Mouse (Mus musculus) intestine, embryonic 16.5 days (tissue): ENCODE results near the gene Frs2. TPM values are rescaled to one million over a fixed set of nuclear protein-coding genes. Genes with fewer than 3 reads are reported as not detected.
"Not testable (repeated sequence)": the region's sequence is repeated elsewhere in the genome, so short reads cannot be mapped to it uniquely, and the experiment has no call there.

Experiments used
- ATAC-seq: fragments of 200-750 bp; cut with Nextera tagmentation; 2 replicates; pipeline ENCODE4 v1.8.0; 2017; ENCODE audit warnings: moderate TSS enrichment, moderate library complexity
- H3K27ac ChIP-seq: fragments of 300-500 bp; sonication (generic); 2 replicates; pipeline ENCODE4 v1.5.1; 2014; ENCODE audit warnings: mild to moderate bottlenecking, low read length
- H3K27me3 ChIP-seq: fragments of 300-500 bp; sonication (generic); replicated peaks from 2 replicates; pipeline ENCODE4 v1.6.1; 2014; ENCODE audit warnings: low read length, control low read depth, mixed read lengths; ENCODE audit not compliant: control insufficient read depth, insufficient read depth
- H3K36me3 ChIP-seq: fragments of 300-500 bp; sonication (generic); 2 replicates; pipeline ENCODE4 v1.6.1; 2014; ENCODE audit warnings: low read length, control low read depth; ENCODE audit not compliant: control insufficient read depth, insufficient read depth
- H3K4me1 ChIP-seq: fragments of 300-500 bp; sonication (generic); 2 replicates; pipeline ENCODE4 v1.6.1; 2014; ENCODE audit warnings: low read length, control low read depth, mixed read lengths; ENCODE audit not compliant: control insufficient read depth, insufficient read depth
- H3K4me2 ChIP-seq: fragments of 300-500 bp; sonication (generic); 2 replicates; pipeline ENCODE4 v1.6.1; 2014; ENCODE audit warnings: low read depth, low read length, control low read depth
- H3K4me3 ChIP-seq: fragments of 300-500 bp; sonication (generic); 2 replicates; pipeline ENCODE4 v1.5.1; 2014; ENCODE audit warnings: mild to moderate bottlenecking, low read length
- H3K9ac ChIP-seq: fragments of 300-500 bp; sonication (generic); 2 replicates; pipeline ENCODE4 v1.6.1; 2014; ENCODE audit warnings: low read depth, low read length
- H3K9me3 ChIP-seq: fragments of 300-500 bp; sonication (generic); 2 replicates; pipeline ENCODE4 v1.6.1; 2016; ENCODE audit warnings: low read length, control low read depth; ENCODE audit not compliant: control insufficient read depth
- WGBS: fragments of 180-500 bp; shearing (Covaris S2); extraction: QIAGEN DNeasy Blood & Tissue Kit; methylation state at CpG from one replicate; pipeline ENCODE4 v1.1.7; 2014; 5-methylcytosine and 5-hydroxymethylcytosine counted together
- polyA plus RNA-seq: library from polyadenylated mRNA; unstranded; fragments of >200 nt; fragmentation: Nextera tagmentation; extraction: Ambion mirVana; gene quantifications from 2 replicates; pipeline ENCODE4 v1.2.1, GENCODE M21; 2015

Frs2 gene
- polyA plus RNA-seq, 1 experiment from 2014 or later, result 13.9 TPM

DNA sequence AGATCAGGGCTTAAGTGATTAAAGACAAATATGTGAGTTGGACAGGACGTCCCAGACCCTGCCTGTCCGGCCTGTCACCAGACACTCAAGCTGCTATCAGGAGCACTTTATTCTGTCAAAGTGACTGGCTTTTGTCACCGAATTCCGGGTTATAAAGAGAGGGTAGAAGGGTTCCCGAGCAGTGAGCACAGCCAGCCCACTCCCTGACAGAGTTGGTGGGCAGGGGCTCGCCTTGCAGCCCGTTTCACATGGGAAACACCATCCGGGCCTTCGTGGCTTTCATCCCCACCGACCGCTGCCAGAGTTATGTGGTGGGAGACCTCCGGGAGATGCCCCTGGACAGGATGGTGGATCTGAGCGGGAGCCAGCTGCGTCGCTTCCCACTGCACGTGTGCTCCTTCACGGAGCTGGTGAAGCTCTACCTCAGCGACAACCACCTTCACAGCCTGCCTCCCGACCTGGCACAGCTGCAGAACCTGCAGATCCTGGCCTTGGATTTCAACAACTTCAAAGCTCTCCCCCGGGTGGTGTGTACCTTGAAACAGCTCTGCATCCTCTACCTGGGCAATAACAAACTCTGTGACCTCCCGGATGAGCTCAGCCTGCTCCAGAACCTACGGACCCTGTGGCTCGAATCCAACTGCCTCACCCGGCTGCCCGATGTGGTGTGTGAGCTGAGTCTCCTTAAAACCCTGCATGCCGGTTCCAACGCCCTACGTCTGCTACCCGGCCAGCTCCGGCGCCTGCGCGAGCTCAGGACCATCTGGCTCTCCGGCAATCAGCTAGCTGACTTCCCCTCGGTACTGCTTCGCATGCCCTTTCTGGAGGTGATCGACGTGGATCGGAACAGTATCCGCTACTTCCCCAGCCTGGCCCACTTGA is 102.9 kb downstream of the Frs2 start, which contains the start of gene Lrrc10:
Gene Lrrc10, plus strand, starts transcription at position 167 of the 882 bp plus-strand sequence.
- Histone ChIP-seq H3K27me3 (no peaks in the 10 kb centered on the region), H3K36me3 (peaks cover 3% of the 10 kb centered on the region; the same call in 1 of the 2 replicates), H3K27ac (no peak within 1 kb of the TSS), H3K4me1 (no peaks in the 10 kb centered on the region), H3K4me3 (no peak within 1 kb of the TSS), H3K4me2 (peak within 1 kb of the TSS; percentile 32), H3K9ac (no peak within 1 kb of the TSS), H3K9me3 (no peaks in the 10 kb centered on the region)
- ATAC-seq, result peak; percentile 24; the same call in 1 of the 2 replicates
- WGBS, result 42% methylated on average over 40 of the region's 40 CpGs

DNA sequence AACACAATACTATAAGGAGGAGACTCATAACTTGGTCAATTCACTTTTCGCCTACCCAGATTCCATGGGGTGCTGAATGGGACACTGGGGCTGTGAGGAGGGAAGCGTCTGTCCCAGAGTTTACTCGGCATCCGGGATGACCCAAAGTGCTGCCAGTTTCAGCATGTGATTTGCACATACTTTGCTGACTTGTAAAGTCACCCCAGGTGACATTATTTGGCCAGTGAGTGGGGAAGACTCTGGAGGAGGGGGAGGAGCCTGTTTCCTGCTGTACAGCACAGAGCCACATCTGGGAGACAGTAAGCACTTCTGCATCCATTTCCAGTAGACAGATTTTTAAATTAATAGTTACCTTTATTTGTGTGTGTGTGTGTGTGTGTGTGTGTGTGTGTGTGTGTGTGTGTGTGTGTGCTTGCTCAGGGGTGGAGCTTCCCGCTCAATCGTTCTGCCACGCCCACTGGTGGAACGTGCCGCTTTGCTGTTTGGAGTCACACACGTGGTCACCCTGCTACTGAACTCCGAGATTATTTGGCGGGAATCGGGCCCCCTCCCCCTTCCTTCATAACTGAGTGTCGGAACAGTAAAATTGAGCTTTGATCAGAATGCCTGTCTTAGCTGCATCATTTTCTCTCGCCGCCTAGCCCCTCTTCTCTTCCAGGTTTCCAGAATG is 104.7 kb downstream of the Frs2 start:
- not testable (repeated sequence) for H3K9me3 ChIP-seq, H3K27me3 ChIP-seq, H3K4me3 ChIP-seq, H3K27ac ChIP-seq, H3K36me3 ChIP-seq, H3K9ac ChIP-seq, H3K4me1 ChIP-seq
- peak; percentile 26; the same call in 1 of the 2 replicates for ATAC-seq
- H3K4me2 ChIP-seq, result peak overlapping the region; percentile 28; the same call in 1 of the 2 replicates
- WGBS, result 45% methylated on average over 15 of the region's 16 CpGs

DNA sequence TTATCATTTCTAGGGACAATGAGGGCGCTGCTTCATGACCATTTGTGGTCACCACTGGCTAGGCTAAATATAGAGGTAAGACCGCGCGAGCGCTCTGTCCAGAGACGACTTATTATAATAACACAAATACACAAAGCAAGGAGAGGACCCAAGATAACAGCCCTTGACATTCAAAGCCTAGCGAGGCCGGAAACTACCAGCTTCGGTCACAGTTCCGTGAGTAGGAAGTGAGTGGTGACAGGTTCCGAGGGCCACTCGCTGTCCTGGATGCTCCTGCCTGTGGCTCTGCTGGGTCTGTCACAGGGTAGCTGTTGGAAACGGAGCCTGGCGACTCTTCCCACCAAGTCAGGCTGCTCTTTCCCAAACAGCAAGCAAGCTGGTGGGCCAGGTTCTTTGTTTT is 106.0 kb downstream of the Frs2 start:
- Histone ChIP-seq H3K36me3 (no peaks in the 10 kb centered on the region), H3K27me3 (no peaks in the 10 kb centered on the region), H3K4me2 (no peak overlapping the region), H3K9ac (no peak overlapping the region), H3K27ac (no peak overlapping the region), H3K4me1 (no peaks in the 10 kb centered on the region), H3K9me3 (no peaks in the 10 kb centered on the region), H3K4me3 (no peak overlapping the region)
- 81% methylated on average over 14 of the region's 14 CpGs for WGBS
- ATAC-seq, result no peak

DNA sequence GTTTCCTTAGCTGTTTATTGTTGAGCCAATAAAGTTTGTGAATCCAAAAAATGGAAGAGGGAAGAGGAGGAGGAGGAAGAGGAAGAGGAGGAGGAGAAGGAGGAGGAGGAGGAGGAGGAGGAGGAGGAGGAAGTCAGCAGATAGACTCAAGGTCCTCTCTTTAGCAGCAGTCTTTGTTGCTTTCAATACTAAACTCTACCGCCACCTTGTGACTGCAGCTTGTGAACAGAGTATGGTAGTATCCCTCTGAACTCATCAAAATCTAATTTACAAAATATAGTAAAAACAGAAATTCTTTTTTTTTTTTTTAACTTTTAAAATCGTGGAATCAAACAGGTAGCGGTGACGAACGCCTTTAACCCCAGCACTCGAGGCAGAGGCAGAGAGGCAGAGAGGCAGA is 108.0 kb downstream of the Frs2 start:
- Histone ChIP-seq H3K9ac (no peak overlapping the region), H3K27ac (no peak overlapping the region), H3K4me1 (no peaks in the 10 kb centered on the region), H3K4me2 (no peak overlapping the region), H3K4me3 (no peak overlapping the region), H3K27me3 (no peaks in the 10 kb centered on the region), H3K36me3 (no peaks in the 10 kb centered on the region), H3K9me3 (no peaks in the 10 kb centered on the region)
- no peak for ATAC-seq
- 65% methylated on average over 6 of the region's 6 CpGs for WGBS

DNA sequence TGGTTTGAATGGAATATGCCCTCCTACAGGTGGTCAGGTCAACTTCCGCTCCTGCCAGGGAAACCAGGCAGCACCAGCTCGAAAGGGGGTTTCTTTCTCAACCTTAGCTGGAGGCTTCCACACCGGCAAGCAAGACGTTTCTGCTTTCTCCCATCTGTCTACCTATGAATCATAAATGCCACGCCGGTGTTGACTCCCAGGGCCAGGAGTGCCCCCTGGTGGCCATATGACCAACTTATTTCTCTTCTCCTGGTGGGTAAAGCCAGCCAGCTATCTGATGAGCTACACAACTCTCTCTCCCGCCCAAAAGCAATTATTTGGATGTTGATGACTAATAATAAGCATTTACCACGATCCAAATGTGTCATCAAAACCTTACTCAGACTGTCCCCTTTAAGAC is 114.5 kb downstream of the Frs2 start:
- no peaks in the 10 kb centered on the region for H3K4me1 ChIP-seq
- no peak overlapping the region for H3K4me2 ChIP-seq
- WGBS, result 20% methylated on average over 8 of the region's 8 CpGs
- peak; percentile 54; the same call in 1 of the 2 replicates for ATAC-seq
- H3K9ac ChIP-seq, result no peak overlapping the region
- no peak overlapping the region for H3K4me3 ChIP-seq
- no peaks in the 10 kb centered on the region for H3K36me3 ChIP-seq
- no peaks in the 10 kb centered on the region for H3K9me3 ChIP-seq
- no peak overlapping the region for H3K27ac ChIP-seq
- H3K27me3 ChIP-seq, result no peaks in the 10 kb centered on the region

DNA sequence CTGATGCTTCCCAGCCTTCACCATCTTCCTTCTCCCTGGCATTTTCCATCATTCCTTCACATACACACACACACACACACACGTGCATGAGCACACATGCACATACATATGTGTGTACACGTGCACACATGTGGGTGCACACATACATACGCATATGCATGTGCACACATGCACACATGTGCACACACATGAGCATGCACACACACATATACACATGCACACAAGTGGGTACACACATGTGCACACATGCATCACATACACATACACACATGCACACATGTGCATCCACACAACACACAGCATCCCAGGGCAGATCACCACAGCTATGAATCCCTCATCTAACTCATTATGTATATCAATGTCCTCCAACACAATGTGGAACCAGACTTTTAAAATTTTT is 117.2 kb downstream of the Frs2 start:
- Histone ChIP-seq H3K27me3 (no peaks in the 10 kb centered on the region), H3K27ac (no peak overlapping the region), H3K4me1 (no peaks in the 10 kb centered on the region), H3K4me2 (no peak overlapping the region), H3K36me3 (no peaks in the 10 kb centered on the region), H3K4me3 (no peak overlapping the region), H3K9me3 (no peaks in the 10 kb centered on the region), H3K9ac (no peak overlapping the region)
- no peak for ATAC-seq
- 93% methylated on average over 3 of the region's 3 CpGs for WGBS

DNA sequence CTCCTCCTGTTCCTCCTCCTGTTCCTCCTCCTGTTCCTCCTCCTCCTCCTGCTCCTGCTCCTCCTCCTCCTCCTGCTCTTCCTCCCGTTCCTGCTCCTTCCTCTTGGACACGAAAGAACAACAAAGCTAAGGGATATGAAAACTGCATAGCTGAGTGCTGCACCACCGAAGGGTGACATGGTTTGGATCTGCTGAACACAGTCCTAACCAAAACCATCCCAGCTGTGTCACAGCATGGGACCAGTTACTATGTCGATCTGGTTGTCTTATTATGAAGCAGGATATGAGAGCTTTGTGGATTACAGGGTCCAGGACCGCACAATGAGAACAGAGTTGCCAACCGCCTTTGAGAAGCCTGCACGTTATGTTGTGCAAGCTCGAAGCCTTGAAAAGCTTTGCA is 122.2 kb downstream of the Frs2 start:
- no peak overlapping the region for H3K4me2 ChIP-seq
- no peaks in the 10 kb centered on the region for H3K36me3 ChIP-seq
- H3K9me3 ChIP-seq, result no peaks in the 10 kb centered on the region
- no peak for ATAC-seq
- H3K27ac ChIP-seq, result no peak overlapping the region
- WGBS, result 80% methylated on average over 8 of the region's 8 CpGs
- H3K9ac ChIP-seq, result no peak overlapping the region
- H3K4me3 ChIP-seq, result no peak overlapping the region
- 0 out of 2 replicates have a peak, but pooled peaks cover 6% of the 10 kb centered on the region for H3K4me1 ChIP-seq
- H3K27me3 ChIP-seq, result no peaks in the 10 kb centered on the region

DNA sequence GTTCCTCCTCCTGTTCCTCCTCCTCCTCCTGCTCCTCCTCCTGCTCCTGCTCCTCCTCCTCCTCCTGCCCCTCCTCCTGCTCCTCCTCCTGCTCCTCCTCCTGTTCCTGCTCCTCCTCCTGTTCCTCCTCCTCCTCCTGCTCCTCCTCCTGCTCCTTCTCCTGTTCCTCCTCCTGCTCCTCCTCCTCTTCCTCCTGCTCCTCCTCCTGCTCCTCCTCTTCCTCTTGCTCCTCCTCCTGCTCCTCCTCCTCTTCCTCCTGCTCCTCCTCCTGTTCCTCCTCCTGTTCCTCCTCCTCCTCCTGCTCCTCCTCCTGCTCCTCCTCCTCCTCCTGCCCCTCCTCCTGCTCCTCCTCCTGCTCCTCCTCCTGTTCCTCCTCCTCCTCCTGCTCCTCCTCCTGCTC is 122.6 kb downstream of the Frs2 start:
- not testable (repeated sequence) for H3K4me1 ChIP-seq, H3K36me3 ChIP-seq, H3K27me3 ChIP-seq, H3K4me2 ChIP-seq, H3K27ac ChIP-seq, ATAC-seq, H3K4me3 ChIP-seq, H3K9me3 ChIP-seq, H3K9ac ChIP-seq

DNA sequence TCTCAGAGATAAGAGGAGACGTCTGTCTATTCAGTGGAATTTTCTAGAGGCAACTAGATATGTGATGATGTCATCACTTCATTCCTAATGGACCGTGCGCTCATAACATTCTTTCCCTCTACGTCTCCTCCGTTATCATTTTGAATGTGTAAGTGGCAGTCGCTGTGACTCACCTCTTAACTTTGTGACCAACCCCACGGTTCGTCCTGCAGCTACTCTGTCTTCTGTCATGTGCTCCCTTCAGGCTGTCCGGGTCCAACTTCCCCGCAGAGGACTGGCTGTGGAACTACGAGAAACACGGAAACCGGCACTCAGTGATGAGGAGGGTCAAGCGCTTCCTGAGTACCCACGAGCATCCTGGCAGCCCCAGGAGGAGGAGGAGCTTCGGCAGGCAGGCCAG is 124.6 kb downstream of the Frs2 start:
- no peak overlapping the region for H3K27ac ChIP-seq
- peak overlapping the region; percentile 49 for H3K4me2 ChIP-seq
- H3K4me1 ChIP-seq, result 0 out of 2 replicates have a peak, but pooled peaks cover 6% of the 10 kb centered on the region
- ATAC-seq, result peak; percentile 42; the same call in 1 of the 2 replicates
- H3K27me3 ChIP-seq, result no peaks in the 10 kb centered on the region
- no peak overlapping the region for H3K9ac ChIP-seq
- H3K4me3 ChIP-seq, result peak overlapping the region; percentile 30
- no peaks in the 10 kb centered on the region for H3K36me3 ChIP-seq
- WGBS, result 31% methylated on average over 16 of the region's 16 CpGs
- no peaks in the 10 kb centered on the region for H3K9me3 ChIP-seq
